Mouse (Mus musculus) spleen, postnatal 36 days (tissue): ENCODE results near the gene Gpatch3.
A peak's percentile ranks its signal among the peaks of the same experiment; 100 is the strongest.

ENCODE experiments used
- DNase-seq, 2 experiments: peaks; one replicate each; pipeline ENCODE4 v3.0.0; 2022; ENCODE audit warnings: low spot score in 2 of 2, mixed read lengths in 1 of 2

The Gpatch3 gene

DNA sequence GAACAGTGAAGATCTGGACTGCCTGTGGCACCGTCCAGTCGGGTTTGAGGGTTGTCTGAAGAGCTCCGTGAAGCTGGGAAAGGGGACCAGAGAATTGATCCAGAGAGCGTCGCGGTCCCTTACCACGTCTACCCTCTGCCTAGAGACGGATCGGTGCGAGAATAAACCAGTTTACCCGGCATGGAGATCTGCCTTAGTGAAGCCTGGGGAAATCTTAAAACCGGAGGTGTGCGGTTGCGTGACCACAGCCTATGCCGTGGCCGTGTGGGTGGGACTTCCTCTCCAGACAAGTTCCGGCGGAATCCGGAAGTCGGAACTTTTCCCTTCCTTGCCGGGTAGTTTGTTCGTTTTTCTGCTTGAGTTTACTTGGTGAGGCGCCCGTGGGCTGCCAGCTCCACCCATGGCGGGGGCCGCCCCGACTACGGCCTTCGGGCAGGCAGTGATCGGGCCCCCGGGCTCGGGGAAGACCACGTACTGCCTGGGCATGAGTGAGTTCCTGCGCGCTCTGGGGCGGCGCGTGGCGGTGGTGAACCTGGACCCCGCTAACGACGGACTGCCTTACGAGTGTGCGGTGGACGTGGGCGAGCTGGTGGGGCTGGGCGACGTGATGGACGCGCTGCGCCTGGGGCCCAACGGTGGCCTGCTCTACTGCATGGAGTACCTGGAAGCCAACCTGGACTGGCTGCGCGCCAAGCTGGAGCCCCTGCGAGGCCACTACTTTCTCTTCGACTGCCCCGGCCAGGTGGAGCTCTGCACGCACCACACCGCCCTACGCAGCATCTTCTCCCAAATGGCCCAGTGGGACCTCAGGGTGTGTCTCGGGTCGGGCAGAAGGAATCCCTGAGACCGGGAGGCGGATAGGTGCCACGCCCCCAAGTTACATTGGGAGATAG is 9.8 kb downstream of the Gpatch3 start, which contains the start of gene Gpn2:
Gene Gpn2, plus strand, starts transcription at position 304 of the 893 bp plus-strand sequence.
- peak; percentile 87 to 89 for DNase-seq

DNA sequence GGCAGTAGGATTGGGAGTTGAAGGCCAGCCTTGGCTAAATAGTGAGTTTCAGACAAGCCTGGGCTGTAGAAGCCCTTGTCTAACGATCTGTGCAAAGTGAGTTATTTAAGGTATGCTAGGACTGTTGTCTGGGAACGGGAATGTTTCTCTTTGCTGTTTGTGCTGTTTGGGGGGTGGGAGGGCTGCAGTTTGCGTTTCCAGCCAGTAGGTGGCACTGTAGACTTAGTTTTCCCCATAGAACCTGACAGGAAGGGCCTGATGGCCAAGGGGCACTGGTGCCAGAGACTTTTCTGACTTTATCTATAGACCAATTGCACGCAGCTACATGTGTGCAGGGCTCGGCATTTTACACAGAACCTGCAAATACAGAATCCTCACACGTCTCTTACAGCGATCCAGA is 18.0 kb downstream of the Gpatch3 start:
- peak; percentile 59 to 61 for DNase-seq

DNA sequence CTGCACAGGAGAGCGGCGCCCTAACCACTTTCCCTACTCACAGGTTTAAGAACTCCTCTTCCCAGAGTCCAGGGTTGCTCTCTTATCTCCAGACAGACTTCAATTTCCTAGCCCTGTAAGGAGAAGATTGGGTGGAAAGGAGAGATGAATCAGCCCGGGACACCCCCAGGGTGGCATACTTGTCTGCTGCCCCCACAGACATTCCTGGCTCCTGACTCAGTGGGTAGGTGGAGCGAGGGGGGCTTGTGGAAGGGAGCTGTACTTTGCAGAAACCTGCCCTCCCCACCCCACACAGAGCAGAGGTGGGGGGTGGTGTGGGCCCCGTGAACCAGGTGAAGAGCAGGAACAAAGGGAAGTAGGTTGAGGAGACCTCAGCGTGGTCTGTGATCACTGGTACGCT is 21.0 kb downstream of the Gpatch3 start:
- DNase-seq, result peak in 1 of 2 experiments; percentile 46

DNA sequence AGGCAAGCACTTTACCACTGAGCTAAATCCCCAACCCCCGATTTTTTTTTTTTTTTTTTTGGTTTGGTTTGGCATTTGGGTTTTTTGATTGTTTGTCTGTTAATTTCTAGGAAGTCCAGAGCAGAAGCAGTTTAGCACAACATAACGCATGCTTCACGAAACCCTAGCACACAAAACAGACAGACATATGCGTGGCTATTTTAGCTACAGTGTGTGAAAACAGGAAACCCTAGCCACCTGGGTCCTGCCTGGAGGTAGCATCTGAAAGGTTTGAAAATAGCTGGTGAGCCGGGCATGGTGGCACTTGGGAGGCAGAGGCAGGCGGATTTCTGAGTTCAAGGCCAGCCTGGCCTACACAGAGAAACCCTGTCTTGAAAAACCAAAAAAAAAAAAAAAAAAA is 21.5 kb downstream of the Gpatch3 start:
- peak; percentile 46 to 59 for DNase-seq

DNA sequence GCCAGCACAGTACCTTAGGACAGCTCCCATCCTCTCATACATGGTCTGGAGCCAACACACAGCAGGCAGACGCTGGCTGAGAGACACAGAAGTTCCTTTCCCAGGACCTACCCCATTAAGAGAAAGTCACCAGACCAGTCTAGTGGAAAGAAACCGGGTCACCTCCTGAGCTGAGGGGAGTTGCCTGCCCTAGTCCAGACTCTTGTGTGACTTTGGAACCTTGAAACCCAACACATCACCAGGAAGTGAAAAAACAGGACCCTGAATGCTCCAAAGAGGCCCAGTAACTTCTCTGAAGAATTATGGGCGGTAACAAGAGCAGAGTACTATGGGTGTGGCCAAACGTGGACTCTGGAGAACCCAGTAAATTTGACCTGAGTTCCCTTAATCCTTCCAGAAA is 24.1 kb downstream of the Gpatch3 start:
- no peak for DNase-seq

DNA sequence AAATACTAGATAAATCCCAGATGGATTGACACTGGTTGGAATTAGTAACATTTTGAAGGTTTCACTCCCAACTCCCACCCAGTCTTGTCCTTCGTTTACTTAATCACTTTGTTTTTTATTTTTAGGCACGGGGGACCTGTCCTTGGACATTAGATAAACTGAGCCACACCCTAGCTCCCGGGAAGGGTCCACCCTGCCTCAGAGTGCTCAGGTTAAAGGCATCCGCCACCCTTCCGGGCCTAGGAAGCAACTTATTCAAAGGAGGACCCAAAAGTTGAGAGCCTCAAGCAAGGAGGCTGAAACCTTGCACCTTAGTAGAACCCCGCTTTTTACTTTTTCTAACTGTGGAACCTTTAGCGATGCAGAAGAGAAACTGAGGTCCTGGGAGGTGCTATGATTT is 24.6 kb downstream of the Gpatch3 start:
- no peak for DNase-seq

DNA sequence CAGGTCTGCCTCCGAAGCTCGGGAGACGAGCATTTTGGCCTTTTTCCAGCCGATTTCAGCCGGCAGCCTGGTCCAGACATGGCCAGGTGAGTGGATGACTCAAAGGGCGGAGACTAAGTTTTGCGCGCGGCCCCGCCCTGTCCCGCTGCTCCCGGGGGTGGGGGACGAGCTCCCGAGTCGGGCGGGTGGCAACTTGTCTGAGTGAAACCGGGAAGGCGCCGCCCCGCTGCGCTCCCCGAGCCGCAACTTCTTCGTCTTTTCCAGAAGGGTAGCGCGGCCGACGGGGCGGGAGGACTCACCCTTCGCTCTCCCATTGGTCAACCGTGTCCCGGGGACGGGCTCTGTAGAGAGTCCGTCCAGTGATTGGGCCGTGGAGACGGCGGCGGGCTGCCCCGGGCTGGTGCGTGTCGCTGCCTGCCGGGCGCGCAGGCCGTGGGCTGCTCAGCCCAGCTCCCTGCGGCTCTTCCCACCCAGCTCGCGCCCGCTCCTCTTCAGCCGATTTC is 25.1 kb downstream of the Gpatch3 start:
- DNase-seq, result peak; percentile 93 to 95

DNA sequence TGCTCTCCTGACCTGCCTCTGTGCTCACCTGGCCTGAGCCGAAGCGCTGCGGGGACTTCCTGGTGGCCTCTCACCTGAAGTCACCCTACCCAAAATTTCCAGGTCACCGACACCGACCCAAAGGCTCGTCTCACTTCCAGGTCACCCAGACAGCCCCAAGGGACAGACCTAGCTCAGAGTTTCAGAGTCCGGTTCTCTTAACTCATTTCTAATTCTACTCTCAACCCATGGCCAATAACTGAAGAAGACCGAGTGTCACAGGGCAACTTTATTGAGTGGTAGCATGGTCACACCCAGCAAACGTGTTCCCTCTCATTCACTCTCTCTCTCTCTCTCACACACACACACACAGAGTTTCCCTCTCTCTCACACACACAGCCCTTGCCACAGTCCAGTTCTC is 25.8 kb downstream of the Gpatch3 start:
- DNase-seq, result no peak

DNA sequence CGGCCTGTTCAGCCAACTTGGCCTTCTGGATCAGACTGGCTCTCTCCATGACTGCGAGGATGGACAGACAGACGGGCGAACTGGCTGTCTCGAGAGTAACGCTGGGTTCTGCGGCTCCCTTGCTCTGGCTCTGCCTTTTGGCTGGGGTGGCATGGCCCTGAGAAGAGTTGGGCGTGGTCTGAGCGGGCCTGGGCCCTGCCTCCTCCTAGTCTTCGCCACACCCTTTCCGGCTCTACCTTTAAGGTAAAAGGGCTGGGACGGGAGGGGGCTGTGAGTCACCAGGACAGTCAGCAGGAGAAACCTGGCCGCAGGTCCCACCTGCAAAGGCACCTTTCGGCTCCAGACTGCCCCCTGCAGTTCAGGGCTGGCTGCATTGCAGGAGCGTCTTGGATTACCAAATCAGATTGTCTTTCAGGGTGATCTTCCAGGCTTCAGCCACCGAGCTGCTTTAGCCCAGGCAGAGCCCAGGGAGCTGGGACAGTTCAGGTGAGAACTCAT is 27.2 kb downstream of the Gpatch3 start, which contains the start of gene Sfn:
Gene Sfn, minus strand, starts transcription at position 448 of the 498 bp plus-strand sequence.
- peak; percentile 63 to 70 for DNase-seq

DNA sequence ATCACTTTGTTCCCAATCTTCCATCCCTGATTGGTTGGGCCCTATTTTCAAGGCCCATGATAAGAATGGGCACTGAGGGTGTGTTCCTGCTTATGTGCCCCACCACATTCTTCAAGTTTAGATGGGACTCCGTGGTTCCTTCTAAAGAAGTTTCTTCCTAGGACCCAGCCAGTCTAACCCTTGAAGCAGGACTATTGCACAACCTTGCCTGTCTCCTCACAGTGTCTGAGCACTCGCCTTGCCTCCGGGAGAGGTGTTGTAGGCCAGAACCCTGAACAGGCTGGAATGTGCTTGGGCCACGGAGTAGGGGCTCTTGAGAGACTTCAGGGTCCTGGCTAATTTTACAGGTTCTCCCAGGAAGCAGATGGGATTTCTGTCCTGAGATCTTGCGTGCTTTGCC is 28.5 kb downstream of the Gpatch3 start:
- DNase-seq, result no peak

DNA sequence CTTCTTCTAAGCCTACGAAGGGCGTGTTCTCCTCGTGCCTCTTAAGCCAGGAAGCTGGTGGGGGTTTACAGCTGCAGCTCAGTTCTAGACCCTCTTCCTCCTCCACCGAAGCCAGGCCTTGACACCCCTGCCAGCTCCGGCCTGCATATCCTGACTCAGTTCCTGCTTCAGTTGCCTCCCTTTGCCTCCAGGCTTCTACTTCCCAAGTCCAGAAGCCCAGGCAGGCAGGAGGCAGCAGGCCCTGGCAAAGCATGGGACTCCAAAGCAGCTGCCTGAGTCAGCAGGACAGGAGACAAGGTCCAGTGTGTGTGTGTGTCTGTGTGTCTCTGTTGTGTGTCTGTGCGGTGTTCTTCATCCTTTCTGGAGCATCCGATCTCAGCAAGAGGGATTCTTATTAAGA is 29.6 kb downstream of the Gpatch3 start:
- no peak for DNase-seq

DNA sequence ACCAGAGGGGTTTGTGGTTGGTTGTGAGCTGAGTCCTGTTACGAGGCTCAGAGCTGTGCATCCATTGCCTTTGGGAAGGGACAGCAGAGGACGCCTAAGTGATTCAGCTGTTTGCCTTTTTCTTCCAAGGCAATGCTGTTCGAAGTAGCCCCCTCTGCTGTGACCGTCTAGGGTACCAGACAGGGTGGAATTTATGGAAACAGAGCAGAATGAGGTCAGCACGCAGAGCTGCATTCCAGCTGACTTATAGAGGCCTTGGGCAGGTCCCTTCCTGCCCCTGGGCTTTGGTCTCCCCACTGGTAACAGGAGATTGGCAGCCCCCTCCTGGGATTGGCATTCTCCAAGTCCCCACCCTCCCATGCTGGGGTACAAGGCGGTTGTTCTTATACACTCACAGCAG is 30.3 kb downstream of the Gpatch3 start:
- DNase-seq, result no peak

DNA sequence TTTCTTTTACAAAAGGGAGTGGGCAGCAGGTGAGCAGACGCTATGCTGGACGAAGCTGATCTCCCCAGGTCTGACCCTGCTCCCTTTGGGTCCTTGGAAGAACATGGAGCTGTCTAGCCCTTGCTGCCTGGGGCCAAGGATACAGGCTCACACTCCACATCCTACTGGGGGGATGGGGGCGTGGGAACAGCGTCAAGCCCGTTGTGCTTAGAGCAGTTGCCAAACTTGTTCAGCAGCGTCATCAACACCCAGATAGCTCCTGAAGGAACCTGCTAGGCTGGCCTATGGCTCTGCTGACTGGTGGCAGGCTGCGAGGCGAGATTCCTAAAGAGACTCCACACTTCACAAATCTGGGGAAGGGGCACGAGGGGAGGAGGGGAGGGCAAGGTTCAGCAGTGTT is 30.8 kb downstream of the Gpatch3 start:
- DNase-seq, result no peak

DNA sequence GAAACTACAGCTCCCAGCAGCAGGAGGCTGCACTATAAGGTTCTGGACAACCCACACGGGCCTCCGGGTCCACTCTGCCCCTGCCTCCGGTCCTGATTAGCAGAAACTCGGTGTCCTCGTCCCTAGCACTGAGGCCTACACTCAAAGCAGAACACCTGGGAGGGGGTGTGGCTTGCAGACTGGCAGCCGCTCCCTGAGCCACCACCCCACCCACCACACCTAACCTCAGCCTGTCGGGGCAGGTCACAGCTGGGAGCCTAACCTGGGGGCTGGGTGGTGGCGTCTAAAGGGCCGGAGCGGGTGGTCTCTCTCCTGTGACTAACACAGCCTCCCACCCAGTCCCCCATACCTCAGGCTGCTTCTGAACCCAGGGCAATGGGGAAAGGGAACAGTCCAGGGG is 32.7 kb downstream of the Gpatch3 start:
- no peak for DNase-seq

DNA sequence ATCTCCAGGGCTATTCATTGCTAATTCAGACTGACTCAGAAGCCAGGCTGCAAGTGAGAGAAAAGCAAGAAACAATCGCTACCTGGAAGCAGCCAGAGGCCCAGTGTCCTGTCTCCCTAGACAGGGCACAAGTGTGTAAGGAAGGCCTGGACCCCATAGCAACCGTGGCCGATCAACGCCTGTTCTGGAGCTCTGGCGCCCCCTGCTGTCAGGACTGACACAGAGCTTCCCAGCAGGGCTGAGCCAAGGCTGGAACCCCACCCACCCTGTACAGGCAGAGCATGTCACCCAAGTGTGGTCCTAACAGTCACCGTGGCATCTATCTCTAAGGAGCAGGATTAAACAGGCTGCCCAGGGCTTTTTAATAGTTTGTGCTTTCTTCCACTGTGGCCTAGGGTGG is 35.2 kb downstream of the Gpatch3 start:
- peak; percentile 81 to 84 for DNase-seq

DNA sequence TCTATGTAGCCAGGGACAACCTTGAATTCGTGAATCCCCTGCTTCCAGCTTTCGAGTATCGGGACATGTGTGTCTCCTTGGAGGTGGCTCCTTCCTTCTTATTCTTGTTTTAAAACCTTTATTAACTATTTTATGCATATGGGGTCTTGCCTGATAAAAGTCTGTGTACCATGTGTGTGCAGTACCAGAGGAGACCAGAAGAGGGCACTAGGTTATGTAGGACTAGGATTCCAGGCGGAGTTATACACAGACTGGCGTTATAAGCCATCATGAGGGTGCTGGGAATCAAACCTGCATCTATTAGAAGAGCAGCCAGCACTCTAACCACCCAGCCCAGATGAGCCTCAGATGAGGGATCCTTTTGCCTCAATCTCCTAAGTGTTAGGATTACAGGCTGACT is 37.3 kb downstream of the Gpatch3 start:
- DNase-seq, result no peak

DNA sequence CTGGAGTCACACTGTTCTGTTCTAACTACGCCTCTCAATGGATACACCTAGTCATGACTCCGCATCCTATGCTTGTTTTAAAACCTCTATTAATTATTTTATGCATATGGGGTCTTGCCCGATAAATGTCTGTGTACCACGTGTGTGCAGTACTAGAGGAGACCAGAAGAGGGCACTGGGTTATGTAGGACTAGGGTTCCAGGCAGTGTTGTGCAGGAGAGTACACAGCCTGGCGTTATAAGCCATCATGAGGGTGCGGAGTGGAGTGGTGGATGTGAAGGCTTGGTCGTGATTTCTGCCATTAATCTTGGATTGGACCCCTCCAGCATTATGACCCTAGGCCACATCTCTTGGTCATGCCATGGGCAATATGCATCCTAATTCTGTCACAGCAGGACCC is 37.9 kb downstream of the Gpatch3 start:
- no peak for DNase-seq

DNA sequence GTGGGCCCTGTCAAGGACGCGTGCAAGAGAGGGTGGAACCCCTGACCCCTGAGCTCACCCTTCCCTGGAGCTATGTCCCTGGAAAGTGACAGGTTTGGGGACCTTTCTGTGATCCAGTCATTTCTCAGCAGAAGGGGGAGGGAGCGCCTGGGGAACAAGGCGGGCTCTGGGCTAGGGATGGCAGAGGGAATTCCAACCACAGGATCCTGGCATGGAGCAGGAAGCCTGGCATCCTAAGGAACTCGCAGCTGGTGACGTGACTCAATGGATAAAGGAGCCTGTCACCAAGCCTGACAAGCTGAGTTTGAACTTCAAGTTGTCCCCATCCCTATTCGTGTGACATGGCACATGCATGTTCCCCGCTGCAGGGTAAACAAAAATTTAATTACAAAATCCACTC is 38.5 kb downstream of the Gpatch3 start:
- no peak for DNase-seq

DNA sequence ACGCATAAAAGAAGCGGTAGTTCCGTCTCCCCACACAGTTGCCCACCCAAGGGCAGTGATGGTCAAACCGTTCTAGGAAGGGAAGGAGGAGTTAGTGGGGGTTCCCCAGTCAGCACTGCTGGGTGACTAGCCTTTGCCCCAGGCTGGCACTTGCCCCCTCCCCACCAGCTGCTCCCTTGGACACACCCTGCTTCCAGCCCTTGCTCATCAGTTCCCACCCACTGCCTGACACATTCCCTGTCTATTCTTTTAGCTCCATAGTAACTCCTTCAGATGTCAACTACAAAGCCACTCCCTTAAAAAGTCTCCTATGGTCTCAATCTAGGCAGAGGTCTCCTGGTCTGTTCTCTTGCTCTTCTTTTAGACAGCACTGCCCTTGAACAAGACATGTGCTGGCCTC is 39.3 kb downstream of the Gpatch3 start:
- DNase-seq, result no peak

DNA sequence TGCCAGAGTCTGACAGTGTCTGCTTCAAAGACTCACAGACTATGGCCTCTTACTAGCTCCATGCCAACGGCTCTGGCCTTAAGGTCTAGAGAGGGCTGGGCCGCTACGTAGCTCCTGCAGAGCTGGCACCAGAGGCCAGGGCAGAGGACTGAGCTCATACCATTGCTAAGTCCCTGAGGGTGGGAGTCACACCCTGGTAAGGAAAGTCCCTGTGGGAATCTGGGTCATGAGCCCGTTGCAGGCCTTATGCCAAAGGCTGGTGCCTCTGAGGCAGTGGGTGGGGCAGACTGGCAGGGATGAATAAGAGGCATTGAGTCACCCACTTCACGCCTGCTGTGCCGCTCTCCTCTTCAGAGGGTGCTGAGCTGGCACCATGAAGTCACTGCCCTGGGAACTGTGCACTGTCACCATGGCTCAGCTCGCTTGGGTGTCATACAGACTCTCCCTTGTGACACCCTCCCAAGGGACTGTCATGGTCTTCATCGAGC is 39.8 kb downstream of the Gpatch3 start:
- DNase-seq, result peak; percentile 65 to 69

DNA sequence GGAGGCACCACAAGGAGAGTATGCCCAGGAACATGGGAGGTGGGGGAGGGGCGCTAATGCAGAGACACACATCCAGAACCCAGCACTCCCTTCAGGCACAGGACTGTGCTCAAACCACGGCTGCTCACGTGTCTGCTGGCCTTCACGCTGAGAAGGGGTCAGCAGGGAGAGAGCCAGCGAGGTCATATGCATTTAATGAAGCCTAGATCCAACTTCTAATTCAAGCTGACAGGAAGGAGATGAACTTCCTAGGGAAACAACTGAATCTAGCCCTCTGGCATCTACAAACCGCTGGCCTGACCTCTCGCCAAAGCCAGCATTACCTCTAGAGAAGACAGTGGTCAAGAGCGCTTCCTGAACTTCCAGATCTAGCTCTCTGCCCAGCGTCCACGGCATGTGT is 40.9 kb downstream of the Gpatch3 start:
- DNase-seq, result no peak

DNA sequence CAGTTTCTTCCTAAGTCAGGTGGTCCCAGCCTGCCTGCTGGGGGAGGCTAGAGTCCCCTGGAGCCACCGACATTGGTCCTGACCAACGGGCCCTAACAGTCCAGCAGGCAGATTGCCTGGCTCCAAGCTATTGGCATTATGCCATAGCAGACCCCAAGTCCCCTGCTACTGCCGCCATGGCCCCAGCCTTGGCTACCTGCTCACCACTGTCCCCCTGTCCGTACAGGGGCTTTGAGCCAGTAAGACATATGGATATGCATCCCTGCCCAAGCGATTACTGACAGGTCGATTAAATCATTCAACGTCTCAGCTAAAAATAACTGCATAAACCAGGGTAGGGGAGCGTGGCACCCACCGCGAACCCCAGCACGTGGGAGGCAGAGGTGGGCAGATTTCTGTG is 43.4 kb downstream of the Gpatch3 start:
- DNase-seq, result no peak
